8 mouse cellular contexts compared by ENCODE assay signal in the genomic region with DNA sequence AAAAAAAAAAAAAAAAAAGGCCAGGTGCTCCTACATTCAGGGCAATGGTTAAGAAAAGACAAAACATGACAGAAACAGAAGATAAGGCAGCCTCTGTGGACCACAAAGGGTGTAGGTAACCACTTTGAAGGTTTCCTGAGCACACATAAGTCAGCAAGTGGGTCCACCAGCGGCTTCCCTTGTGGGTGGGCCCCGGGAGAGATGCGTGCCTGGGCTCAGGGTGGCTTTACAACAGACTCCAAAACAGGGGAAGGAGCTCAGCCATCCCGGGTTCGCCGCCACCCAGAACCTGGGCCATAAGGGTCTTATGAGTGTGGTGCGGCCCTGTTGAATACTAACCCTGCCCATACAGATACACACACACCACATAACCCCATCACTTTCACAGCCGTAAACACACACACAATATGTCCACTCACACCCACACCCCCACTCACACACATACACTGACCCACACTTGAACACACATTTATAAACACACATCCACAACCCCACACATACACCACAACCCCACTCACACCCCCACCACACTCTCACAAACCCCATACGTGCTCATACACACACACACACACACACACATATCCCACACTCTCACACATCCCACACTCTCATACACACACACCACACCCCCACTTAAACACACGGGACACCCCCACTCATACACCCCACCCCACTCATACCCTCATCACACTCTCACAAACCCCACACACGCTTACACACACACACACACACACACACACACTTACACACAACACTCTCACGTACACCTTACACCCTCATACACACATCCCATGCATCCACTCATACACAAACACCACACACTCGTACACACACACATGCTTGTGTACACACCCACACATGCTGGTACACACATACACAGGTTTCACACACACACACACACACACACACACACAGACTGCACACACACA. TPM values are rescaled to one million over a fixed set of nuclear protein-coding genes. Genes with fewer than 3 reads are reported as not detected.
DNase-seq lines count a peak whose midpoint lies in the region; ATAC-seq lines count a peak whose summit lies in the region.

No protein-coding gene starts in this region.

- peak overlapping the region; percentile 100 for H3K4me3 ChIP-seq in heart, embryonic 11.5 days (ENCODE audit: low read depth, low read length)
- peak overlapping the region; percentile 100 for H3K4me3 ChIP-seq in embryonic facial prominence, embryonic 10.5 days
- H3K4me3 ChIP-seq in intestine, embryonic 14.5 days (ENCODE audit: low read depth, low read length) = peak overlapping the region; percentile 99; the same call in 1 of the 2 replicates

- peaks cover 17% of the 10 kb centered on the region for H3K4me1 ChIP-seq in heart, embryonic 11.5 days (ENCODE audit: control insufficient read depth, insufficient read depth, low read length)
- H3K4me1 ChIP-seq in embryonic facial prominence, embryonic 10.5 days = peaks cover 26% of the 10 kb centered on the region
- peaks cover 12% of the 10 kb centered on the region for H3K4me1 ChIP-seq in intestine, embryonic 14.5 days (replicated peaks; ENCODE audit: control insufficient read depth, insufficient read depth, low read length)

- peak; percentile 43 for ATAC-seq in heart, embryonic 11.5 days (replicated peaks; ENCODE audit: insufficient number of reproducible peaks, low FRiP score, low TSS enrichment)
- peak; percentile 24; the same call in 1 of the 2 replicates for ATAC-seq in intestine, embryonic 14.5 days (replicated peaks; ENCODE audit: low FRiP score, low TSS enrichment, low read depth)
- no peak for ATAC-seq in megakaryocyte-erythroid progenitor cell, adult 5-6 weeks (replicated peaks; ENCODE audit: low FRiP score, low TSS enrichment, poor library complexity, severe bottlenecking)

- H3K27ac ChIP-seq in heart, embryonic 11.5 days (ENCODE audit: low read depth, low read length) = no peak overlapping the region
- peak overlapping the region; percentile 97 for H3K27ac ChIP-seq in embryonic facial prominence, embryonic 10.5 days (replicated peaks)
- H3K27ac ChIP-seq in intestine, embryonic 14.5 days (ENCODE audit: low read depth) = no peak overlapping the region

- H3K4me2 ChIP-seq in heart, embryonic 11.5 days = peak overlapping the region; percentile 49
- peak overlapping the region; percentile 26; the same call in 1 of the 2 replicates for H3K4me2 ChIP-seq in intestine, embryonic 14.5 days (ENCODE audit: low read length)

- no peaks in the 10 kb centered on the region for H3K27me3 ChIP-seq in heart, embryonic 11.5 days (ENCODE audit: control insufficient read depth, insufficient read depth, low read length)
- no peaks in the 10 kb centered on the region for H3K27me3 ChIP-seq in embryonic facial prominence, embryonic 10.5 days (replicated peaks; ENCODE audit: low read depth, poor library complexity, severe bottlenecking)
- H3K27me3 ChIP-seq in intestine, embryonic 14.5 days (replicated peaks; ENCODE audit: control insufficient read depth, insufficient read depth, low read length) = no peaks in the 10 kb centered on the region

- 76% methylated on average over 13 of the region's 13 CpGs for WGBS in heart, embryonic 11.5 days (ENCODE audit: insufficient replicate concordance)
- 77% methylated on average over 13 of the region's 13 CpGs for WGBS in embryonic facial prominence, embryonic 10.5 days
- 76% methylated on average over 13 of the region's 13 CpGs for WGBS in intestine, embryonic 14.5 days

- DNase-seq in heart, postnatal 4 days = no peak
- no peak for DNase-seq in embryonic facial prominence, embryonic 10.5 days (ENCODE audit: low spot score)
- DNase-seq in intestine, embryonic 14.5 days (ENCODE audit: low spot score) = no peak
- peak; percentile 42 for DNase-seq in naive thymus-derived CD4-positive, alpha-beta T cell, adult 2 months (ENCODE audit: low read depth)
- no peak for DNase-seq in gastrocnemius, postnatal 14 days
- no peak for DNase-seq in gastrocnemius, adult 8-10 months (ENCODE audit: low spot score in 2 of 2)

- H3K9me3 ChIP-seq in heart, embryonic 11.5 days (replicated peaks; ENCODE audit: control insufficient read depth, low read length) = no peaks in the 10 kb centered on the region
- no peaks in the 10 kb centered on the region for H3K9me3 ChIP-seq in embryonic facial prominence, embryonic 10.5 days
- H3K9me3 ChIP-seq in intestine, embryonic 14.5 days (ENCODE audit: control insufficient read depth, low read length) = no peaks in the 10 kb centered on the region

- 0 out of 2 replicates have a peak overlapping the region, but pooled peaks have one; percentile 43 for H3K9ac ChIP-seq in heart, embryonic 11.5 days (ENCODE audit: low read depth, low read length)
- H3K9ac ChIP-seq in intestine, embryonic 14.5 days (ENCODE audit: low read length) = no peak overlapping the region

- intact Hi-C loops in gastrocnemius, postnatal 14 days (cut with DNase I; ENCODE audit: low total_unique reads) = no loop called here

- H3K36me3 ChIP-seq in heart, embryonic 11.5 days (ENCODE audit: control insufficient read depth, insufficient read depth, low read length) = no peaks in the 10 kb centered on the region
- peaks cover 16% of the 10 kb centered on the region for H3K36me3 ChIP-seq in embryonic facial prominence, embryonic 10.5 days (replicated peaks)
- H3K36me3 ChIP-seq in intestine, embryonic 14.5 days (ENCODE audit: control insufficient read depth, insufficient read depth, low read length) = no peaks in the 10 kb centered on the region

RNA-seq across cellular contexts. Expression of gene Dnajc11, which starts 0.7 kb away (rescaled TPM):
- polyA plus RNA-seq in heart, embryonic 11.5 days (2014; fragmentation: Nextera tagmentation; extraction: Ambion mirVana) = 57.7 and 57.8 TPM in 2 replicates
- total RNA-seq in heart, postnatal 4 days (2021) = 10 to 100 TPM; 96.2 to 99.0 TPM
- polyA plus RNA-seq in embryonic facial prominence, embryonic 10.5 days (2016; fragmentation: Nextera tagmentation; extraction: Ambion mirVana) = 113 and 121 TPM in 2 replicates
- polyA plus RNA-seq in intestine, embryonic 14.5 days (2014; fragmentation: Nextera tagmentation; extraction: Ambion mirVana) = 72.7 and 76.7 TPM in 2 replicates
- total RNA-seq in gastrocnemius, postnatal 14 days (2021) = 10 to 100 TPM; 66.1 to 75.2 TPM
- total RNA-seq in gastrocnemius, adult 8-10 months (2022) = 10 to 100 TPM; 38.7 to 58.6 (median 46.5) TPM
- 108 and 114 TPM in 2 replicates for total RNA-seq in megakaryocyte-erythroid progenitor cell, adult 5-6 weeks (2014; fragmentation: Nextera tagmentation)
- total RNA-seq in megakaryocyte-erythroid progenitor cell, adult 5-6 weeks (2017) = 85.8 and 110 TPM in 2 replicates

RNA-seq across cellular contexts. Expression of gene Thap3, which starts 56.0 kb away (rescaled TPM):
- polyA plus RNA-seq in heart, embryonic 11.5 days (2014; fragmentation: Nextera tagmentation; extraction: Ambion mirVana) = 18.9 and 19.7 TPM in 2 replicates
- 10 to 100 TPM; 11.7 to 13.4 TPM for total RNA-seq in heart, postnatal 4 days (2021)
- 33.5 and 34.7 TPM in 2 replicates for polyA plus RNA-seq in embryonic facial prominence, embryonic 10.5 days (2016; fragmentation: Nextera tagmentation; extraction: Ambion mirVana)
- 29.8 and 34.0 TPM in 2 replicates for polyA plus RNA-seq in intestine, embryonic 14.5 days (2014; fragmentation: Nextera tagmentation; extraction: Ambion mirVana)
- total RNA-seq in gastrocnemius, postnatal 14 days (2021) = 10 to 100 TPM; 28.0 to 32.2 TPM
- 10 to 100 TPM; 30.4 to 33.6 (median 32.1) TPM for total RNA-seq in gastrocnemius, adult 8-10 months (2022)
- total RNA-seq in megakaryocyte-erythroid progenitor cell, adult 5-6 weeks (2014; fragmentation: Nextera tagmentation) = 2.1 and 7.3 TPM in 2 replicates
- total RNA-seq in megakaryocyte-erythroid progenitor cell, adult 5-6 weeks (2017) = 1.4 and 9.6 TPM in 2 replicates
